Mouse (Mus musculus) forebrain, embryonic 13.5 days (tissue): ENCODE data around the gene Cacna1g. TPM values are rescaled to one million over a fixed set of nuclear protein-coding genes. Genes with fewer than 3 reads are reported as not detected.
A peak's percentile ranks its signal among the peaks of the same experiment; 100 is the strongest.

Experiments
- ATAC-seq: fragments of 200-750 bp; cut with Nextera tagmentation; 2 replicates; pipeline ENCODE4 v1.8.0; 2017
- H3K27ac ChIP-seq: fragments of 300-500 bp; sonication (generic); 2 replicates; pipeline ENCODE4 v1.5.1; 2015; ENCODE audit warnings: inconsistent platforms, mild to moderate bottlenecking, moderate library complexity
- H3K27me3 ChIP-seq: fragments of 300-500 bp; sonication (generic); 2 replicates; pipeline ENCODE4 v1.6.1; 2015; ENCODE audit warnings: mild to moderate bottlenecking, inconsistent platforms
- H3K36me3 ChIP-seq: fragments of 300-500 bp; sonication (generic); 2 replicates; pipeline ENCODE4 v1.6.1; 2015; ENCODE audit warnings: mild to moderate bottlenecking, inconsistent platforms; ENCODE audit not compliant: poor library complexity, severe bottlenecking
- H3K4me1 ChIP-seq: fragments of 300-500 bp; sonication (generic); 2 replicates; pipeline ENCODE4 v1.6.1; 2015; ENCODE audit warnings: inconsistent platforms
- H3K4me2 ChIP-seq: fragments of 300-500 bp; sonication (generic); 2 replicates; pipeline ENCODE4 v1.6.1; 2015; ENCODE audit warnings: inconsistent platforms, mild to moderate bottlenecking, moderate library complexity
- H3K4me3 ChIP-seq: fragments of 300-500 bp; sonication (generic); 2 replicates; pipeline ENCODE4 v1.5.1; 2015; ENCODE audit warnings: mild to moderate bottlenecking, inconsistent platforms
- H3K9ac ChIP-seq: fragments of 300-500 bp; sonication (generic); 2 replicates; pipeline ENCODE4 v1.6.1; 2015; ENCODE audit warnings: mild to moderate bottlenecking, inconsistent platforms
- H3K9me3 ChIP-seq: fragments of 300-500 bp; sonication (generic); replicated peaks from 2 replicates; pipeline ENCODE4 v1.6.1; 2016; ENCODE audit warnings: inconsistent platforms
- WGBS: fragments of 180-500 bp; shearing (Covaris S2); methylation state at CpG from one replicate; pipeline ENCODE4 v1.1.7; 2015; 5-methylcytosine and 5-hydroxymethylcytosine counted together
- polyA plus RNA-seq: library from polyadenylated mRNA; unstranded; fragments of >200 nt; fragmentation: Nextera tagmentation; extraction: Ambion mirVana; gene quantifications from 2 replicates; pipeline ENCODE4 v1.2.1, GENCODE M21; 2015

Gene Cacna1g
- polyA plus RNA-seq, 1 experiment from 2014 or later, result 5.4 TPM

- peak overlapping the region; percentile 25; the same call in 1 of the 2 replicates for H3K4me2 ChIP-seq
- H3K4me1 ChIP-seq, result peaks cover 50% of the 10 kb centered on the region
- WGBS, result 14% methylated on average over 11 of the region's 11 CpGs
These were observed 1.7 kb upstream of the Cacna1g start for GRCm38 (mm10) chr11:94475722-94476121.

GRCm38 (mm10) chr11:94474544-94474910 is 529 bp upstream of the Cacna1g start:
- WGBS, result 3% methylated on average over 11 of the region's 11 CpGs
- Histone ChIP-seq H3K27ac (no peak overlapping the region), H3K36me3 (no peaks in the 10 kb centered on the region), H3K4me2 (peak overlapping the region; percentile 99), H3K9me3 (no peaks in the 10 kb centered on the region), H3K4me3 (peak overlapping the region; percentile 68), H3K27me3 (peaks cover 54% of the 10 kb centered on the region), H3K9ac (no peak overlapping the region), H3K4me1 (peaks cover 62% of the 10 kb centered on the region)
- no peak for ATAC-seq

More at GRCm38 (mm10) chr11:94475722-94476121, 1.7 kb upstream of the Cacna1g start:
- Histone ChIP-seq H3K9ac (peak overlapping the region; percentile 41; the same call in 1 of the 2 replicates), H3K27ac (no peak overlapping the region), H3K27me3 (peaks cover 51% of the 10 kb centered on the region), H3K36me3 (no peaks in the 10 kb centered on the region), H3K4me3 (no peak overlapping the region), H3K9me3 (no peaks in the 10 kb centered on the region)
- no peak for ATAC-seq

DNA sequence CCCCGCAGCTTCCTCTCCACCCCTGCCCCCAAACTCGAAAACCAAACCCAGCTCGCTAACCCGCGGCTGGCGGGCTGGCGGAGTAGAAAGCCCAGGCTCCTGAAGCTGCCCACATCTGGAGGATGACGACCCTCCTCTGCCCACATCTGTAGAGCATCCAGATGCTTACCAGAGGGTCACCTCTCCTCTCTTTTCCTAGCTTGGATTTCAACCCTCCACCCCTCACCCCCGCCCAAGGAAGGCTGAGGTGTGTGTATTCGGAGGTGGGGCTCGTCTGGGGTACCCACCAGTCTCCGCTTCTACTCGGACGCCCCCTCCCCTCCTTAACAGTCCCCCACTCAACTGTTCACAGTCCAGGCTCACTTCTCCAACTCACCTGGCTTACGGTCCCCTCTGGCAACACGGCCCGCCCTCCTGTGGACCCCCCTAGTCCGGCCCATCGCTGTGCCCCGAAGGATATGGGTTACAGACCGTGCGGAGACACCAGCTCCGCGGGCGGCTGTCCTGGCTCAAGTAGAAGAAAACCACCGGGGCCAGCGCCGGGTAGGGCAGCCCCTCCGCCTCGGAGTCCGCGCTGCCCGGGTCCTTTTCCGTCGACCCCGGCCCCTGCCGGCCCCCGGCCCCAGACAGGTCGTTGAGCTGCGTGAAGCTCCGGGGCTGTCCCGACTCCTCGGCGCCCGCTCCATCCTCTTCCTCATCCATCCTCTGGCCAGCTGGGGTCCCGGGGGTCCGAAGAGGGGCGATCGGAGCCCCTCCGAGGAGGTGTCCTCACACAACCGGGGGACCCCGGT is 887 bp downstream of the Cacna1g start:
- H3K4me1 ChIP-seq, result peaks cover 76% of the 10 kb centered on the region
- peaks cover 50% of the 10 kb centered on the region for H3K27me3 ChIP-seq
- peak overlapping the region; percentile 86 for H3K9ac ChIP-seq
- H3K4me2 ChIP-seq, result peak overlapping the region; percentile 99
- H3K27ac ChIP-seq, result peak overlapping the region; percentile 59
- peak overlapping the region; percentile 68 for H3K4me3 ChIP-seq
- under 1% methylated on average over 45 of the region's 52 CpGs for WGBS
- ATAC-seq, result no peak
- H3K9me3 ChIP-seq, result no peaks in the 10 kb centered on the region
- H3K36me3 ChIP-seq, result no peaks in the 10 kb centered on the region

- Histone ChIP-seq H3K4me1 (peaks cover 80% of the 10 kb centered on the region), H3K36me3 (no peaks in the 10 kb centered on the region), H3K4me3 (peak overlapping the region; percentile 68), H3K4me2 (peak overlapping the region; percentile 99), H3K27me3 (peaks cover 46% of the 10 kb centered on the region), H3K9ac (peak overlapping the region; percentile 86), H3K9me3 (no peaks in the 10 kb centered on the region), H3K27ac (peak overlapping the region; percentile 15; the same call in 1 of the 2 replicates)
- WGBS, result under 1% methylated on average over 15 of the region's 15 CpGs
- ATAC-seq, result no peak
These were observed 1.4 kb downstream of the Cacna1g start for GRCm38 (mm10) chr11:94472585-94472915.

DNA sequence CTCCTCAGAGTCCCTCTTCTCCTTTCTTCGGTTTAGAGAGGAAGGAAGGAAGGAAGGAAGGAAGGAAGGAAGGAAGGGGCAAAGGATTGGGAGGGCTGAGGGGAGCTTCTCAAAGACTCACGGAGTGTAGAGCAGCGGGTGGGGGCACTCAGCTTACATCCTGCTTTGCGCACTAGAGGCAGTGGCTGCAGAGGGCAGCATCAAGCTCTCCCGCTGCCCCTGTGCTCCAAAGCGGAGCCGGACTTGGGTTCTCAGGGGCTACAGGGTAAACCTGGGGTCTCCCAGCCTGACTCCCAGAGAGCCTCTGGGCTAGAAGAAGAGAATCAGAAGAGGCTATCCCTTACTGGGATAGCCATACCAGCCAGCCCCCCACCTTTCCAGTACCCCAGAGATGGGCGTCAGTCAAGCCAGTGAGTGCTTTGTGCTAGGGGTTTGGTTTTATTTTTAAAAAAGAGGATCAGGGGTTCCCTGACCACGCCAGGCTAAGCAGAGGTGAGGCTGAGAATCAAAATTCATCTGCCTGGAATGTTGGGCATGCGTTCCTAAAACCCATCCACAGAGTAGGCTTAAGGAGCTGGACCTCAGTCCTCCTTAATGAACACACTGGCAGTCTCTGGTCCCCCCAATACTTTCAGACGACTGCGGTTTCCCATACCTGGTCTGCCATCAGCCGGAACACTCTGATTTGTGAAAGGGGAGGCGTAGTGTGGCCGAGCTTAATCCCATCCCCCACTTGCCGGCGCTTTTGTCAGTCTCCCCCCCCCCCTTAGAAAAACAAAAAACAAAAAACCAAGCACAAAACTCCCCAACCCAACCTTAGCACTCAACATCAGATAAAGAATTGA is 2.0 kb downstream of the Cacna1g start:
- Histone ChIP-seq H3K4me3 (peak overlapping the region; percentile 68), H3K4me1 (peaks cover 81% of the 10 kb centered on the region), H3K4me2 (peak overlapping the region; percentile 99), H3K27ac (peak overlapping the region; percentile 37; the same call in 1 of the 2 replicates), H3K36me3 (no peaks in the 10 kb centered on the region), H3K9me3 (no peaks in the 10 kb centered on the region), H3K9ac (peak overlapping the region; percentile 86), H3K27me3 (peaks cover 40% of the 10 kb centered on the region)
- 7% methylated on average over 17 of the region's 17 CpGs for WGBS
- no peak for ATAC-seq

DNA sequence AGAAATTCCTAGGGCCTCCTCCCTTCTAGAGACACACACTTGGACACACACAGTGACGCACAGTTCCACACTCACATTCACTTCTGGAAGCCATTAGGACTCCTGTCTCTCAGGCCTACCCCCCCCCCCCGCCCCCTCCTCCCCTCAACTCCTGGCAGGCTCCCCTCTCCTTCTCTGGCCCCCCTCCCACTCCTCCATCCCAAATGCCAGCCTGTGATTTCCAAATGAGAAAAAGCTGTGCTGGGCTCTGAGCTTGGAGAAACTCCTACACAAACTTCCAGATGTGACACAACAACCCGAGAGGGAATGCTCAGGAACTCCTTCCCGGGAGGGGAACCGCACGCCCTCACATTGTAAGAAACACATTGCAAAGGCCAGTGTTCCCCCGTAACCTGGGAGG is 3.6 kb downstream of the Cacna1g start:
- ATAC-seq, result no peak
- H3K9me3 ChIP-seq, result no peaks in the 10 kb centered on the region
- no peak overlapping the region for H3K9ac ChIP-seq
- no peaks in the 10 kb centered on the region for H3K36me3 ChIP-seq
- H3K4me1 ChIP-seq, result peaks cover 78% of the 10 kb centered on the region
- H3K4me3 ChIP-seq, result no peak overlapping the region
- H3K27me3 ChIP-seq, result peaks cover 26% of the 10 kb centered on the region
- peak overlapping the region; percentile 99 for H3K4me2 ChIP-seq
- 44% methylated on average over 6 of the region's 7 CpGs for WGBS
- H3K27ac ChIP-seq, result peak overlapping the region; percentile 95

DNA sequence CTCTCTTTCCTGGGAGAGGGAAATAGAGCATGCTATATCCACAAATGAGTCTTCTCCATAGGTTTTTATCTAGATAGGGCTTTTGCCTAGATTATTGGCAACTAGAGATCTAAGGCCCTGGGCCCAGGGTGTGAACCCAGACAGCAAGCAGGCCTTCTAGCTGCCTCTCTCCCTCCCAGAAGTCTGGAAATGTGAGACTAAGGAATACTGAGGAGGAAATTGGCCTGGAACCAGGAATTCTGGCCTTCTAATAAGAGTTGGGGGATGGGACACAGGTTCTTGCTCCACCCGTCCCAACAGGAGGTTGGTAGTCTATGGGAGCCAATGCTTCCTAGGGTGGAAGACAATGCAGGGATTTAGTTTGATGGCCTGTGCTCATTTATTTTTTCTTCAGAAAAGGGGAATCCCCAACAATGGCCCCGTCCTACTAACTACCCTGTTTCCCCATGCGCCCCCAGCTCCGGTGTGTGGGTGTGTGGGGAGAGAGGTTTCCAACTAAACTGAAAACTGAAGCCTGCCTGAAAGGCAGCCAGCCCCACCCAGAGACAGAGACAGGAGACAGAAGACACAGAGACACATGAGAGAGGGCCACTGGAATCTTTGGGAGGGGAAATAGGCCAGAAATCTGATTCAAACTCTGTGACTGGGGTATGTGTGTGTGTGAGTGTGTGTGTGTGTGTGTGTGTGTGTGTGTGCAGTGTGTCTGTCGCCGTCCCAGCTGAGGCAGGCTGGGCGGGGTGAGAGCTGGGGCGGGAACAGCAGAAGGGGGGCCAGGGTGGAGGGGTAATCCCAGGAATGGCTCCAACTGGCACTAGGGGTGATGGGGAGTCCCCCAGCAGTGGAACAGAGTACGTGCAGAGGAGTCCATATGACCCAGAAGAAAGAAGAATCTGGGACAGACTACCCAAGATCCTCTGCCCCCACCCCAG is 4.6 kb downstream of the Cacna1g start:
- Histone ChIP-seq H3K9ac (peak overlapping the region; percentile 40), H3K36me3 (no peaks in the 10 kb centered on the region), H3K4me3 (no peak overlapping the region), H3K4me1 (peaks cover 78% of the 10 kb centered on the region), H3K27me3 (peaks cover 16% of the 10 kb centered on the region), H3K9me3 (no peaks in the 10 kb centered on the region), H3K27ac (peak overlapping the region; percentile 95), H3K4me2 (peak overlapping the region; percentile 99)
- peak; percentile 1; the same call in 1 of the 2 replicates for ATAC-seq
- 16% methylated on average over 8 of the region's 9 CpGs for WGBS

DNA sequence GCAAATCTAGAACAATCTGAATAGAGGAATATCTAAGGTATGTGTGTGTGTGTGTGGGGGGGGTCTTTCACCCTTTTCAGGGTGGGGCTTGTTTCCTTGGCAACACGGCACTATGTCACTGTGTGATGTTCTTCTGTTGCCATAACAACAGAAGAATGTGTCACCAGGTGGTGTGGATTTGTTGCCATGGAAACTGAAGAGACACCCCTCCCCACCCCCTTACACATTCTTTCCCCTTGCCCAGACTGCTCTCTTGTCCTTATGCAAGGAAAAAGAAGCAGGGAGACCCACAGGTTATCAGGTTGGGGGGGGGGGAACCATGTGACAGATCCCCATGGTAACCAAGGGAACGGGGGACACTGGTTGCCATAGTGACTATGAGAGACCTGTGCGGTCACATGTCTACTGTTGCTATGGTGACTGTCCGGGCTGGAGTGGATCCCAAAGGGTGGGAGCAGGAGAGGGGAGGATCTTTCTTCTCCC is 5.4 kb downstream of the Cacna1g start:
- 7% methylated on average over 4 of the region's 4 CpGs for WGBS
- Histone ChIP-seq H3K9ac (no peak overlapping the region), H3K36me3 (no peaks in the 10 kb centered on the region), H3K4me2 (peak overlapping the region; percentile 99), H3K4me3 (no peak overlapping the region), H3K27ac (peak overlapping the region; percentile 95), H3K4me1 (peaks cover 81% of the 10 kb centered on the region), H3K9me3 (no peaks in the 10 kb centered on the region), H3K27me3 (peaks cover 15% of the 10 kb centered on the region)
- peak; percentile 90 for ATAC-seq

- H3K27ac ChIP-seq, result no peak overlapping the region
- no peak overlapping the region for H3K4me2 ChIP-seq
- H3K27me3 ChIP-seq, result peaks cover 2% of the 10 kb centered on the region; the same call in 1 of the 2 replicates
- no peak for ATAC-seq
- peaks cover 9% of the 10 kb centered on the region for H3K36me3 ChIP-seq
- 86% methylated on average over 17 of the region's 17 CpGs for WGBS
- no peak overlapping the region for H3K4me3 ChIP-seq
- peaks cover 58% of the 10 kb centered on the region for H3K4me1 ChIP-seq
- no peaks in the 10 kb centered on the region for H3K9me3 ChIP-seq
- H3K9ac ChIP-seq, result no peak overlapping the region
These were observed 7.6 kb downstream of the Cacna1g start for GRCm38 (mm10) chr11:94466333-94466855.

DNA sequence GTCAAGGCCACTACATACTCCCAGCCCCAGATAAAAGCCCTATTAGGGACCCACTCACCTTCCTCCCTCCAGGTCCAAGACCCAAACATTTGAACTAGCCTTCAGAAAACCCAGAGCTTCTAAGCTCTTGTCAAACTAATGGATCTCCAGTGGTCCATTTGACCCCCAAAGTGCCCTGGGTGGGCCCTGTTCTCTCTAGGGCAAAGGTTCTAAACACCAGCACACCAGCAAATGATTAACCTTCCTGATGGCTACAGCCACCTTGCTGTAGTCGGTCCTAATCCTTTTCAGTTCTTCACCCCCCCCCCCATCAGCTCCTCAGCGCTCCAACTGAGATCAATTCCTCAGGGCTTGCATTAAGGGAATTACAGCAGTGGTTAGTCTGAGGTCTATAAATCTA is 9.8 kb downstream of the Cacna1g start:
- Histone ChIP-seq H3K4me2 (no peak overlapping the region), H3K36me3 (peaks cover 16% of the 10 kb centered on the region), H3K27me3 (no peaks in the 10 kb centered on the region), H3K4me3 (no peak overlapping the region), H3K9ac (no peak overlapping the region), H3K9me3 (no peaks in the 10 kb centered on the region), H3K4me1 (peaks cover 41% of the 10 kb centered on the region), H3K27ac (no peak overlapping the region)
- WGBS, result 44% methylated on average over 2 of the region's 2 CpGs
- ATAC-seq, result no peak

DNA sequence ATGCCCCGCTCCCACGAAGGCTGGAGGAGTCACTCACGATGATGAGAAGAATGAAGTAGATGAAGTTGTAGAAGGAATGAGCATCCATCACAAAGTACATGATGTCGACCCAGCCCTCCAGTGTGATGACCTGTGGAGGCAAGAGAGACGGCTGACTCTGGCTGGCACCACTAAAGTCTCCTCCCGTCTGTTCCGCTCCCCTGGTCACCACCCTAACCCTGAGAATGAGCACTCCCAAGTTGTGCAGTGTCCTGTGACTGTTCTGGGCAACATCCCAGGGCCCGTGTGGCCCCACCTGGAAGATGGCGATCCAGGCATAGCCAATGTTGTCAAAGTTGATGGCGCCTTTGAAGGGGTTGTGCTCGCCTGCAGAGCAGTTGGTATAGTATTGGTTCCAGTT is 12.1 kb downstream of the Cacna1g start:
- Histone ChIP-seq H3K9me3 (no peaks in the 10 kb centered on the region), H3K36me3 (peaks cover 17% of the 10 kb centered on the region), H3K4me1 (peaks cover 24% of the 10 kb centered on the region), H3K27me3 (no peaks in the 10 kb centered on the region), H3K27ac (no peak overlapping the region), H3K4me2 (no peak overlapping the region), H3K4me3 (no peak overlapping the region), H3K9ac (no peak overlapping the region)
- no peak for ATAC-seq
- WGBS, result 93% methylated on average over 11 of the region's 11 CpGs
